Mouse (Mus musculus): ENCODE data around the gene Gadd45b.

Gene Gadd45b

DNA sequence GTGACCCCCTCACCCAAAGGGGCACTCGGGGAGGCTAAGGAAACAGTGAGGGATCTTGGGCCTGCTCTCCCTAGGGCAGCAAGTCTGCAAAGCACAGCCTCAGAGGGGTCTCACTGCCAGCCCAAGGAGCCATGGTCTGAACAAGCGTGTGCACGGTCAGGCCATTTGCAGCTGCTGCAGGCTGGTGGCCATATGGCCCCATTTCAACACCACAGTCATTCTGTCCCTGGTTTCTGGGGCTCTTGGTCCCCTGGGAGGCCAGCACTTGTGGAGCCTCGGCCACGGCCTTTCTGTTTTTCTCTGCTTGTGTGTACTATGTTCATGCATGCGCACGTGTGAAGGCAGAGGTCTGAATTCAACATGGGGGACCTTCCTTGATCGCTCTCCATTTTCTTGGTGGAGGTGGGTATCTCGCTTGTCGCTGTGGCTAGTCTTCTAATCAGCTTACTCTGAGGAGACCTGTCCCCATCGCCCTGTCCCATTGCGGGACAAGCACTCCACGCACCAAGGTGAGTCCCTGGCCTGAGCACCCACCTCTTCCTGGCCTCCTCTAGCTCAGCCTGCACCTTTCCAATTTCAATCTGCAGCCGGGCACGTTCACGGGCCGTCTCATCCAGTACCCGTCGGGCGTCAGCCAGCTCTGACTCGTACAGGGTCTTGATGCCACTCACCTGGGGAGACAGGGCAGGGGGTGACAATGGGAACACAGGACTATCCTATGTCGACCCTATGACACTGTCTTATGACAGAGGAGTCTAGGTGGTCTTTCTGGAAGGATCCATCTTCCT lies 20.3 kb upstream of the Gadd45b start:
- no peak for DNase-seq

- no peak for DNase-seq
These were observed 18.5 kb upstream of the Gadd45b start for GRCm38 (mm10) chr10:80911354-80911753.

DNA sequence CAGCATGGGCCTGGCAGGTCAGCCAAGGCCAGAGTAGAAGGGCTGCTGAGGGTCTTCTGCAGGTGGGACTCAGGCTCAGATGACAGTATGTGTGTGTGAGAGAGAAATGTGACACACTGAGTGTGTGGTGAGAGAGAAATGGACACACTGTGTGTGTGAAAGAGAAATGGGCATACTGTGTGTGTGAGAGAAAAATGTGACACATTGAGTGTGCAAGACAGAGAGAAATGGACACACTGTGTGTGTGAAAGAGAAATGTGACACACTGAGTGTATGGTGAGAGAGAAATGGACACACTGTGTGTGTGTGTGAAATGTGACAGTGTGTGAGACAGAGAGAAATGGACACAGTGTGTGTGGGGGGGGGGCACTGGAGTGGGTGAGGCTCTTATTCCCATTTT lies 18.0 kb upstream of the Gadd45b start:
- no peak for DNase-seq

DNA sequence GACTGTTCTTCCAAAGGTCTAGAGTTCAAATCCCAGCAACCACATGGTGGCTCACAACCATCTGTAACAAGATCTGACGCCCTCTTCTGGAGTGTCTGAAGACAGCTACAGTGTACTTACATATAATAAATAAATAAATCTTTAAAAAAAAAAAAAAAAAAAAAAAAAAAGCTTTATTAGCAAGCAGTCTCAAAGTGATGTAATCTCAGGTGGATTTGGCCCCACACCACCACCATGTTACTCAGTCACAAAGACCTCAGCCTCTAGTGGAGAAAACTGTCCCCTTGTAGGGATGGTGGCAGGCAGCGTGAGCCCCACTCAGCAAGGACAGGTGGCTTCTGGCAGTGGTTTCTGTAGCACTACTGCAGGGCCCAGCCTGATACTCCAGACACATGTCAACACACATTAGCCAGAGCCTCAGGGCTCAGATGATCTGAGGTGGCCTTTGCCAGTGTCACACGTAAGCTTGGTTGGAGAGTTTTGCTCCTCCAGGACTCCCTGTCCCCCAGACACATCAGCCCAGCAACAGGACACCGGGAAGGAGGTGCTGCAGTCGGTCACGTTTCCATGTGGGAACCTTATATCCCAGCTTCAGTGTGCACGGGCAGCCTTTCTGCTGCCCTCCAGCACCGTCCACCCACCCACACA lies 16.4 kb upstream of the Gadd45b start:
- no peak for DNase-seq

GRCm38 (mm10) chr10:80914253-80914656 lies 15.6 kb upstream of the Gadd45b start:
- DNase-seq = peak; percentile 76 to 81

- no peak for DNase-seq
These were observed 14.6 kb upstream of the Gadd45b start for GRCm38 (mm10) chr10:80915260-80915659.

GRCm38 (mm10) chr10:80915736-80916135 lies 14.1 kb upstream of the Gadd45b start:
- DNase-seq = peak in 1 of 2 experiments; percentile 51

DNA sequence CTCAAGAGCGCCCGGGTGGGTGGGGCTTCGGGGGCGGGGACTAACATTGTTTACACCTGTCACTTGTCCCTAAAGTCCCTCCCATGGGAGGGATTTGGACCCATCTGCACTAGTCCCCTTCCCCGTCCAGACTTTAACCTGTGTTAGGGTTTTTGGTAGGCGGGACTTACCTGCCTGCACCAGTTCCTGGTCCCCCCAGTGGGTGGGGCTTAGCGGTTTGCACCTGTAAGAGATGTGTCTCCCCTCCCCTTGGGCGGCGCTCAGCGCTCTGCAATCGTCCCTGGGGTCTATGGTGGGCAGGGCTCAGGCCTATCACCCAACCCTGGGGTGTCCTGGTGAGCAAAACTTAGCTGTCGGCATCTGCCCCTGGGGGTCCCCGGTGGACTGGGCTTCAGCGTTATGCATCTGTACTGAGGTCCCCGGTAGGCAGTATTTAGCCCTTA lies 12.5 kb upstream of the Gadd45b start:
- peak in 1 of 2 experiments; percentile 66 for DNase-seq

GRCm38 (mm10) chr10:80917779-80918434 lies 12.0 kb upstream of the Gadd45b start, which contains the start of gene Lmnb2:
Gene Lmnb2, minus strand, starts transcription at chr10:80918245.
- DNase-seq = peak; percentile 90 to 92

GRCm38 (mm10) chr10:80921923-80922322 lies 8.0 kb upstream of the Gadd45b start:
- no peak for DNase-seq

- DNase-seq = no peak
These were observed 4.4 kb upstream of the Gadd45b start for GRCm38 (mm10) chr10:80925472-80925871.

GRCm38 (mm10) chr10:80928586-80929298 lies 1.1 kb upstream of the Gadd45b start:
- peak; percentile 96 to 97 for DNase-seq

- DNase-seq = peak; percentile 75 to 76
These were observed 684 bp downstream of the Gadd45b start for GRCm38 (mm10) chr10:80930361-80931152.

DNA sequence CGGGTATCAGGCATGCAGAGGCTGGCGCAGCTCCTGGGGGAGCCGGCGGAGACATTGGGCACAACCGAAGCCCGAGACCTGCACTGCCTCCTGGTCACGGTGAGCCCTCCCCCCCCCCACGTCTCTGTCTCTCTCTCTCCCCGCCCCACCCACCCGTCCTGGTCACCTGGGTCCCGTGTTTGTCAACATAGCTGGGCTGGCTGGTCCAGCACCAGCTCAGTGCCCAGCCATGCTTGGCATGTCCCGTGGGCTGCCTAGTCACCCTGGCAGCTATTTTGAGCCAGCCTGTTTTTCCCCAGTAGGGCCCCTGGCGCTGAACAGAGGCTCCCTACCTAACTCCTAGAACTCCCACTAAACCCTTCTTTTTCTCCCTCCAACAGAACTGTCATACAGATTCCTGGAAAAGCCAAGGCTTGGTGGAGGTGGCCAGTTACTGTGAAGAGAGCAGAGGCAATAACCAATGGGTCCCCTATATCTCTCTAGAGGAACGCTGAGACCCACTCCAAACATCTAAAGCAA lies 1.3 kb downstream of the Gadd45b start:
- peak in 1 of 2 experiments; percentile 54 for DNase-seq

GRCm38 (mm10) chr10:80931695-80932094 lies 1.8 kb downstream of the Gadd45b start:
- DNase-seq = peak in 1 of 2 experiments; percentile 58

GRCm38 (mm10) chr10:80932206-80932605 lies 2.3 kb downstream of the Gadd45b start:
- DNase-seq = peak in 1 of 2 experiments; percentile 65

GRCm38 (mm10) chr10:80932700-80933420 lies 3.0 kb downstream of the Gadd45b start:
- DNase-seq = peak in 1 of 2 experiments; percentile 34

DNA sequence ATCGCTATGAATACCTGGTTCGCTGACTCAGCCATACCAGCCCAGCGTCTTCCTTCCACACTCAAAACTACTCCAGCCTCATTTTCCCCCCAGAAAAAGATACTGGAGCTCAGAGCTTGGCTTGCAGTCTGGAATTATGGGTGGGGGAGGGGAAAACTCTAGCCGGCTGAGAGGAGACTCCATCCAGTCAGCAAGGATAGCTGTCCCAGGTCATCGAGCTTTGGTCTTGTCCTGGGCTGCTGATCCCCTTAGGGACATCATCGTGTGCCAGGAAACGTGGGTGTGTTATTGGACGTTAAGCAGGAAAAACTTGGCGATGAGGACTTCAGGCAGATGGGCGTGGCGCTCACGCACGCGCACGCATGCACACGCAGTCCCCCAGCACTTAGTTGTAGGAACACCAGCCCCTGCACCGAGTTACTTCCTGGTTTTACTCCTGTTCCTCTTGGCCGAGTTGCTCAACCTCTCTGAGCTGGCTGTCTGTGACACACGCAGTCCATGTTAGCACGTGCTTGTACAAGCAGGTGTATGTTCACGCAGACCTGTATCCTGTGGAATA lies 3.6 kb downstream of the Gadd45b start:
- DNase-seq = peak in 1 of 2 experiments; percentile 34

- DNase-seq = no peak
These were observed 4.5 kb downstream of the Gadd45b start for GRCm38 (mm10) chr10:80934136-80934985.

- DNase-seq = no peak
These were observed 5.4 kb downstream of the Gadd45b start for GRCm38 (mm10) chr10:80935241-80935640.

Data from cerebellum, postnatal 14 days (tissue).